Mouse (Mus musculus) layer of hippocampus, postnatal 25 days (tissue): ENCODE measurements around the gene Phf20. TPM values are rescaled to one million over a fixed set of nuclear protein-coding genes. Genes with fewer than 3 reads are reported as not detected.

ENCODE experiments used
- DNase-seq, 2 experiments: peaks; one replicate each; pipeline ENCODE4 v3.0.0; 2022; ENCODE audit warnings: mixed read lengths in 2 of 2, low spot score in 1 of 2; ENCODE audit errors: extremely low spot score in 1 of 2
- total RNA-seq, 2 experiments: library from RNA; stranded (reverse); gene quantifications; 2 replicates each; pipeline ENCODE4 v1.2.3; 2021

The Phf20 gene
- total RNA-seq, 2 experiments from 2014 or later, result 80.3 to 82.7 TPM

GRCm38 (mm10) chr2:156260968-156261367 lies 64.7 kb downstream of the Phf20 start:
- DNase-seq, result no peak

GRCm38 (mm10) chr2:156263204-156263893 lies 67.1 kb downstream of the Phf20 start:
- DNase-seq, result no peak

GRCm38 (mm10) chr2:156267636-156268035 lies 71.4 kb downstream of the Phf20 start:
- no peak for DNase-seq

GRCm38 (mm10) chr2:156272553-156272952 lies 76.3 kb downstream of the Phf20 start:
- DNase-seq, result no peak

- peak; percentile 52 to 75 for DNase-seq
These were observed 82.2 kb downstream of the Phf20 start for GRCm38 (mm10) chr2:156278226-156279017.

GRCm38 (mm10) chr2:156281227-156281626 lies 85.0 kb downstream of the Phf20 start:
- DNase-seq, result no peak

GRCm38 (mm10) chr2:156285161-156285560 lies 88.9 kb downstream of the Phf20 start:
- DNase-seq, result no peak

- no peak for DNase-seq
These were observed 90.5 kb downstream of the Phf20 start for GRCm38 (mm10) chr2:156286733-156287132.

- DNase-seq, result no peak
These were observed 92.0 kb downstream of the Phf20 start for GRCm38 (mm10) chr2:156288222-156288621.

- DNase-seq, result no peak
These were observed 93.4 kb downstream of the Phf20 start for GRCm38 (mm10) chr2:156289552-156290160.

GRCm38 (mm10) chr2:156291998-156292397 lies 95.7 kb downstream of the Phf20 start:
- no peak for DNase-seq

GRCm38 (mm10) chr2:156295601-156296063 lies 99.4 kb downstream of the Phf20 start:
- DNase-seq, result no peak

GRCm38 (mm10) chr2:156296190-156296589 lies 99.9 kb downstream of the Phf20 start:
- DNase-seq, result no peak

GRCm38 (mm10) chr2:156297653-156298052 lies 101.4 kb downstream of the Phf20 start:
- no peak for DNase-seq

- DNase-seq, result no peak
These were observed 102.2 kb downstream of the Phf20 start for GRCm38 (mm10) chr2:156298458-156298857.

GRCm38 (mm10) chr2:156302063-156302462 lies 105.8 kb downstream of the Phf20 start:
- no peak for DNase-seq

GRCm38 (mm10) chr2:156304351-156304750 lies 108.1 kb downstream of the Phf20 start:
- DNase-seq, result no peak

- no peak for DNase-seq
These were observed 109.6 kb downstream of the Phf20 start for GRCm38 (mm10) chr2:156305818-156306217.

- no peak for DNase-seq
These were observed 111.0 kb downstream of the Phf20 start for GRCm38 (mm10) chr2:156307261-156307660.

- no peak for DNase-seq
These were observed 113.7 kb downstream of the Phf20 start for GRCm38 (mm10) chr2:156309948-156310347.

- DNase-seq, result no peak
These were observed 114.2 kb downstream of the Phf20 start for GRCm38 (mm10) chr2:156310455-156310854.
